Mouse (Mus musculus) kidney, embryonic 15.5 days (tissue): ENCODE data around the gene Ano1. TPM values are rescaled to one million over a fixed set of nuclear protein-coding genes. Genes with fewer than 3 reads are reported as not detected.

ENCODE experiments used
- ATAC-seq: fragments of 200-750 bp; cut with Nextera tagmentation; replicated peaks from 2 replicates; pipeline ENCODE4 v1.8.0; 2017; ENCODE audit warnings: moderate TSS enrichment; ENCODE audit not compliant: low FRiP score
- H3K27ac ChIP-seq: fragments of 300-500 bp; sonication (generic); 2 replicates; pipeline ENCODE4 v1.5.1; 2015; ENCODE audit warnings: mild to moderate bottlenecking, inconsistent platforms
- H3K27me3 ChIP-seq: fragments of 300-500 bp; sonication (generic); 2 replicates; pipeline ENCODE4 v1.6.1; 2015; ENCODE audit warnings: inconsistent platforms
- H3K36me3 ChIP-seq: fragments of 300-500 bp; sonication (generic); 2 replicates; pipeline ENCODE4 v1.6.1; 2015; ENCODE audit warnings: inconsistent platforms
- H3K4me1 ChIP-seq: fragments of 300-500 bp; sonication (generic); 2 replicates; pipeline ENCODE4 v1.6.1; 2015; ENCODE audit warnings: inconsistent platforms
- H3K4me2 ChIP-seq: fragments of 300-500 bp; sonication (generic); 2 replicates; pipeline ENCODE4 v1.6.1; 2015; ENCODE audit warnings: moderate library complexity, mild to moderate bottlenecking, inconsistent platforms
- H3K4me3 ChIP-seq: fragments of 300-500 bp; sonication (generic); replicated peaks from 2 replicates; pipeline ENCODE4 v1.5.1; 2015; ENCODE audit warnings: mild to moderate bottlenecking, inconsistent platforms
- H3K9ac ChIP-seq: fragments of 300-500 bp; sonication (generic); 2 replicates; pipeline ENCODE4 v1.6.1; 2015; ENCODE audit warnings: mild to moderate bottlenecking, inconsistent platforms
- H3K9me3 ChIP-seq: fragments of 300-500 bp; sonication (generic); replicated peaks from 2 replicates; pipeline ENCODE4 v1.6.1; 2016; ENCODE audit warnings: inconsistent platforms
- WGBS: fragments of 180-500 bp; shearing (Covaris S2); methylation state at CpG from one replicate; pipeline ENCODE4 v1.1.7; 2015; ENCODE audit warnings: mixed read lengths; 5-methylcytosine and 5-hydroxymethylcytosine counted together
- polyA plus RNA-seq: library from polyadenylated mRNA; unstranded; fragments of >200 nt; fragmentation: Nextera tagmentation; extraction: Ambion mirVana; gene quantifications from 2 replicates; pipeline ENCODE4 v1.2.1, GENCODE M21; 2015

Ano1 gene
- polyA plus RNA-seq, 1 experiment from 2014 or later, result 47.8 TPM

DNA sequence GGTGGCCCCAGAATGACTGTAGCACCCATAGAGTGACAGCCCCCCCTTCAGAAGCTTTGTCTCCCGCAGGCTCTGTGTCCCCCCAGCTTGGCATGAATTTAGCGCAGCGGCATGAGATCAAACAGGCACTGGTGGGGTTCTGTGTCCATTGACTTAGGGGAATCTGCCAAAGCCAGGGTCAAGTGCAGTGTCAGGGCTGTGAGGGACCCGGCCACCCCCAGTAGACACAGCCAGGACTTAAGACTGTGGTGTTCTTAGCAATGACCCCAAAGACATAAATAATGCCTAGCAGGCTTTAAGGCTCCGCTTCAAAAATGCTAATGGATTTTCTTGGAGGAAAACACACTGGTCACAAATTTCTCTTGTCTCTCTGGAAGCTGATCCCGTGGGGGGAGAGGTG lies 88.2 kb downstream of the Ano1 start:
- H3K4me3 ChIP-seq, result no peak overlapping the region
- H3K27ac ChIP-seq, result peak overlapping the region; percentile 70
- peaks cover 3% of the 10 kb centered on the region; the same call in 1 of the 2 replicates for H3K36me3 ChIP-seq
- no peak overlapping the region; the same call in 1 of the 2 replicates for H3K4me2 ChIP-seq
- peaks cover 49% of the 10 kb centered on the region for H3K4me1 ChIP-seq
- no peaks in the 10 kb centered on the region for H3K27me3 ChIP-seq
- no peak overlapping the region for H3K9ac ChIP-seq
- no peaks in the 10 kb centered on the region; the same call in 1 of the 2 replicates for H3K9me3 ChIP-seq
- 20% methylated on average over 6 of the region's 6 CpGs for WGBS
- ATAC-seq, result peak; percentile 71

DNA sequence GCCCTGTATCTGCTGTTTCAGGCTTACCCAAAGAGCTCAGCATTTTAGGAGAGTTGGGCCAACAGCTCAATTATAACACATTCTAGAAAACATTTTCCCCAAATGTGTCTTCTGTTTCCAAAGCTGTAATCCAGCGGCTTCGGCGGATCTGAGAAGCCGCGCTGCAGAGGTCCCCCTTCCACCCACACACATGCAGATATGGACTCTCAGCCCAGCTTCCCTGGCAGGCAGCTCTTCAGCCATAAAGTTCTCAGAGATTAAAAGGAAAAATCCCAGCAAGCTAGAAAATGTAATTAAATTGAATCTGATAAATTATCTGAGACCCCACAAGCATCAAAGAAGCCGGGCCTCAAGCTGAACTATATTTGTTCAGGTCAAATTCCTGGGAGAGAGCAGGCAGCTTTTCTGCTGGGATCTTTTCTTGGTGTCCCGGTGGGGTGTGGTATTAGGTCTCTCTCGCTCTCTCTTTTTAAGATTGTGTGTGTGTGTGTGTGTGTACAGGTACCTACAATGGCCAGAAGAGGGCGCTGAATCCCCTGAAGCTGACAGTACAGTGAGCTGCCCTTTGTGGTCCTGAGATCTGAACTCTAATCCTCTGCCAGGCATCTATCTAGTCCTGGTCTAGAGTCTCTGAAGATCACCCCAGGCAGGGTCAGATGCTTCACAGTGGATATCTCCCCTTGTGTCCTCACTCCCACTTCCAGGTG lies 95.4 kb downstream of the Ano1 start:
- no peak overlapping the region for H3K4me2 ChIP-seq
- 50% methylated on average over 9 of the region's 9 CpGs for WGBS
- no peaks in the 10 kb centered on the region for H3K27me3 ChIP-seq
- H3K9ac ChIP-seq, result no peak overlapping the region
- ATAC-seq, result no peak
- H3K27ac ChIP-seq, result peak overlapping the region; percentile 91
- H3K9me3 ChIP-seq, result no peaks in the 10 kb centered on the region
- no peak overlapping the region for H3K4me3 ChIP-seq
- peaks cover 15% of the 10 kb centered on the region for H3K36me3 ChIP-seq
- H3K4me1 ChIP-seq, result peaks cover 40% of the 10 kb centered on the region

DNA sequence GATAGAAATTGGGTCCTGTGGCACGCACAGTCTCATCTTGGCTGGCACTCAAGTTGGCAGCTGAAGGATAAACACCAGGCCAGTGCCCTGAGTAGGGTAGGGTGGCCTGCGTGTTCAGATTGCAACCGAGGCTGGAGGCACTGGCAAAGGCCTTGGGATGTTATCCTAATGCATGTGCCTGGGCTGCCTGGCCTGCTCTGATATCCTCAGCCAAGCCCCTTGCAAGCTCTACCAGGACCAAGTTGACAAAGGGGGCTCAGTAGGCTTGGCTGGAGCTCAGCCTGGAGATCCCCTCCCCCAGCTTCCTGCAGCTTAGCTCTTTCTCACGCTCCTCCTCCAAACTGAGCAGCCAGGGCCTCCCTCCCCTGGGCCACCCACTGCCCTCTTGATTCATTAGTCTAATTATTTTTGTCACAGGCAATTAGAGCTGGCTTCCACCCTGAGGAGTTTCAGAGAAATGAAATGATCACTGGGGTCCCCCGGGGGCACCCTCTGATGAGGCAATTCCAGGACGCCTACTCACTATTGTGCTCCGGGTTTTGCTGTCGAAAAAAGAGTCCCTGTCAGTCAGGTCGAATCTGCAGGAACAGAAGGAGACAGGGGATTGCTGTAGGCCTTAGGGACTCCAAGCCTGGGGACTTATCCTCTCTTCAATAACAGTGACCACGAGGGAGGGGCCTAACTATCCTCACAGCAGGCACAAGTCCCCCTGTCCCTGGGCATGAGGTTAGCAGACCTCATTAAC lies 97.9 kb downstream of the Ano1 start:
- Histone ChIP-seq H3K27me3 (no peaks in the 10 kb centered on the region), H3K4me3 (no peak overlapping the region), H3K9ac (peak overlapping the region; percentile 16; the same call in 1 of the 2 replicates), H3K9me3 (no peaks in the 10 kb centered on the region), H3K4me2 (no peak overlapping the region), H3K27ac (peak overlapping the region; percentile 91), H3K4me1 (peaks cover 40% of the 10 kb centered on the region), H3K36me3 (peaks cover 16% of the 10 kb centered on the region)
- WGBS, result 12% methylated on average over 10 of the region's 10 CpGs
- ATAC-seq, result peak; percentile 89

DNA sequence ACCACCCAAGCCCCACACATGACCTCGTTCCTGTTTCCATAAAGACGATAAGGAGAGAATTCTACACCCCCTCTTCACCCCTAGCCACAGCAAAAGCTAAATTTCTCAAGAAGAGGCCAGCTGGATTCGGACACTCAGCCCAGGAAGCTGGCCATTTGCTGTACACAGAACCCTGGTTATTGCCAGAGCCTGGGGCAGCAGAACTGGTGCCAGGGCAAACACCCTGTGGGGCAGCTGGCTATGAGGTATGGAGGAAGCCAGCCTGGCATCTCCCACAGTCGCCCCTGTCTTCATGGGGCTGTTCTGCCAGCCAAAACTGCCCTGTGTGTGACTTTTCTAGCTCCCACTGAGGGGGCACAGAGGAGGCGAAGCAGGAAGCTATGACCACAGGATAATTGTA lies 104.2 kb downstream of the Ano1 start:
- no peak for ATAC-seq
- H3K27ac ChIP-seq, result peak overlapping the region; percentile 54; the same call in 1 of the 2 replicates
- WGBS, result 55% methylated on average over 5 of the region's 5 CpGs
- no peaks in the 10 kb centered on the region for H3K9me3 ChIP-seq
- no peaks in the 10 kb centered on the region for H3K27me3 ChIP-seq
- no peak overlapping the region for H3K4me3 ChIP-seq
- H3K36me3 ChIP-seq, result peaks cover 33% of the 10 kb centered on the region
- peaks cover 10% of the 10 kb centered on the region; the same call in 1 of the 2 replicates for H3K4me1 ChIP-seq
- no peak overlapping the region for H3K4me2 ChIP-seq
- no peak overlapping the region for H3K9ac ChIP-seq

DNA sequence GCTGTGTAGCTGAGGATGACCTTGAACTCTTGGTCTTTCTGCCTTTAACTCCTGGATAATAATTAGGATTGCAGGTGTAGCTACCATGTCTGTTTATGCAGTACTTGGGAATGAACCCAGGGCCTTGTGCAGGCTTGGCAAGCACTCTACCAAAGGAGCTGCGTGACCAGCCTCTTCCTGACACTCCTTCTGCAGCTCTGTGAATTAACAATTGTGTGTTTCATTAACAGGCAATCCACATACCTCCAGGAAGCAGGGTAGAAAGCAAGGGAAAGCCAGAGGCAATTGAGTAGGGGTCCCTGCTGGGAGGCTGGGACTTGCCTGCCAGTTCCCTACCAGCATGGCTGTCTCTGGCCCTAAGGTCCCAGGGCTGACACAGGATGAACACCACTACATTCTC lies 111.0 kb downstream of the Ano1 start:
- Histone ChIP-seq H3K9ac (no peak overlapping the region), H3K4me1 (peaks cover 2% of the 10 kb centered on the region; the same call in 1 of the 2 replicates), H3K4me3 (no peak overlapping the region), H3K36me3 (peaks cover 9% of the 10 kb centered on the region), H3K27ac (no peak overlapping the region), H3K4me2 (no peak overlapping the region), H3K27me3 (no peaks in the 10 kb centered on the region), H3K9me3 (no peaks in the 10 kb centered on the region)
- no peak for ATAC-seq
- WGBS, result 85% methylated on average over 1 of the region's 1 CpGs

DNA sequence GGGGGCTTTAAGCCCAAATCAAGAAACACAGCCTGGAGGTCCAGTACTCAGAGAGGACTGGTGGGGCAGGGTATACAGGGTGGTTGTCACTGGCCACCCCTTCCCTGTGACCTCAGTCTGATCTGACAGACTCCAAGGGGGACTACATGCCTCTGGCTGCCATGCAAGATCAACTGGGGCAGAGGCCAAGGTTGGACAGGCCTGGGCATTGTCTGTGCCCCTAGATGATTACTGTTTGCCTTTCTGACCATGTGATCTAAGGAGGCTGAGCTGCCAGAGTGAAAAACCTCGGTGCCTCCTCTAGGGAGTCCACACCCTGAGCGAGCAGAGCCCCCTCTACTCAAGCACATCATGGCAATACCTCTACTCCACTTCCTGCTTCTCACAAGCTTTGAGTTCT lies 115.8 kb downstream of the Ano1 start:
- peaks cover 20% of the 10 kb centered on the region for H3K4me1 ChIP-seq
- no peak overlapping the region for H3K9ac ChIP-seq
- H3K27ac ChIP-seq, result no peak overlapping the region
- H3K36me3 ChIP-seq, result peaks cover 14% of the 10 kb centered on the region
- H3K27me3 ChIP-seq, result no peaks in the 10 kb centered on the region
- ATAC-seq, result no peak; the same call in 1 of the 2 replicates
- 38% methylated on average over 2 of the region's 2 CpGs for WGBS
- no peaks in the 10 kb centered on the region for H3K9me3 ChIP-seq
- H3K4me3 ChIP-seq, result no peak overlapping the region
- H3K4me2 ChIP-seq, result no peak overlapping the region

DNA sequence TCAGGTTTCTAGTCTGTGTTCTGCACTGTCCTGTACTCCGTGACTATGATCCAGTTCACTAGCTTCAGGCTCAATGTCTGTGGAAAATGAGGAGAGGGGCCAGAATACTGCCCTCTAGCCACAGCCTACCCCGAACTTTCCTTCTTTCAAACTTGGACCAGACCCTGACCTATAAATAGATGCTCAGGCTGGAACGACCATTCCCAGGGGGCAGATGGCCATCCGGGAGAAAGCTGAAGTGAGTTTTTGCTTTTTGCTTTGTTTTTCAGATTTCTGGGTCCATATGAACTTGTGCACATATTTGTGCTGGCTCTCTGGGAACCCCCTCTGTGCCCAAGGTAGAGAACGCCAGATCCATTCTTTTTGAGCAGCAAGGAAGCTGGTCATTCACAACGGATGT lies 116.9 kb downstream of the Ano1 start:
- H3K27ac ChIP-seq, result peak overlapping the region; percentile 6; the same call in 1 of the 2 replicates
- no peak overlapping the region for H3K4me3 ChIP-seq
- H3K4me1 ChIP-seq, result peaks cover 23% of the 10 kb centered on the region
- H3K9ac ChIP-seq, result no peak overlapping the region
- no peak for ATAC-seq
- peaks cover 18% of the 10 kb centered on the region for H3K36me3 ChIP-seq
- H3K9me3 ChIP-seq, result no peaks in the 10 kb centered on the region
- H3K4me2 ChIP-seq, result no peak overlapping the region
- WGBS, result 53% methylated on average over 6 of the region's 6 CpGs
- H3K27me3 ChIP-seq, result no peaks in the 10 kb centered on the region

DNA sequence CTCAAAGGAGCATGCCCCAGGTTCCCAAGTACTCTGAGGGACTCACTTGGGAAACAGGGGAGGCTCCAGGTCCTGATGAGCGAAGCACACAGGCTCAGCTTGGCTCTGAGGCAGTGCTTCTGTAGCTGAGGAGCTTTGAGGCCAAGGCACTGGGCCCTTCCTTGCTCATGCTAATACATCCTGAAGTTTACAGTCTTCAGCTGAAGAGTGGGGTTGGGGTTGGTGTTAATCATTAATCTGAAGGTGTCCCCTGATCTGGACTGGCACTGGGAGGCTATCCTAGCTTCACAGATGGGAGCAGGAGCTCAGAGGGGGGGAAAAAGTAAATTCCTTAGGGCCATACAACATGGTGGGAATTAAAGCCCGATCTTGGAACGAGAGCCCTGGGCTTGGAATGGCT lies 117.3 kb downstream of the Ano1 start:
- Histone ChIP-seq H3K4me3 (no peak overlapping the region), H3K4me1 (peaks cover 23% of the 10 kb centered on the region), H3K4me2 (no peak overlapping the region), H3K27me3 (no peaks in the 10 kb centered on the region), H3K9me3 (no peaks in the 10 kb centered on the region), H3K36me3 (peaks cover 20% of the 10 kb centered on the region), H3K27ac (peak overlapping the region; percentile 6; the same call in 1 of the 2 replicates), H3K9ac (no peak overlapping the region)
- WGBS, result 52% methylated on average over 3 of the region's 3 CpGs
- peak; percentile 44; the same call in 1 of the 2 replicates for ATAC-seq

DNA sequence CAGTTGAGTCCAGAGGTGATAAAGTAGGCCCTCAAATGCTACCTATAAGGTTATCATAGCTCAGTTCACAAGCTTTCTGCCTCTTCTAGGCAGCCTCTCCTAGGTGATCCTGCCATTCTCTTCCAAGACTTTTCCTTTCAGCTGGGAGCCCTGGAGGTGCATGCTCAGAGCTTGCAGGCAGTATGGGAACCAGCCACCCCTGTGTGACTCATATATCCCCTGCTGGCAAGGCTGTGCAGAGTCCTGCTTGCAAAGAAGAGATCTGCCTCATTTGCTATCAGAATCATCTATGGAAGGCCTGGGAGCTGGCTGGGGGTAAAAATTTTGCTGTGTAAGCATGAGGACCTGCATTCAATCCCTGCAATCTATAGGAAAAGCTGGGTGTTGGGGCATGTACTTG lies 119.5 kb downstream of the Ano1 start:
- no peak overlapping the region for H3K27ac ChIP-seq
- H3K36me3 ChIP-seq, result peaks cover 20% of the 10 kb centered on the region
- H3K9me3 ChIP-seq, result no peaks in the 10 kb centered on the region
- H3K27me3 ChIP-seq, result no peaks in the 10 kb centered on the region
- 0 out of 2 replicates have a peak overlapping the region, but pooled peaks have one; percentile 12 for H3K9ac ChIP-seq
- no peak overlapping the region for H3K4me3 ChIP-seq
- peaks cover 34% of the 10 kb centered on the region for H3K4me1 ChIP-seq
- ATAC-seq, result no peak
- H3K4me2 ChIP-seq, result no peak overlapping the region

DNA sequence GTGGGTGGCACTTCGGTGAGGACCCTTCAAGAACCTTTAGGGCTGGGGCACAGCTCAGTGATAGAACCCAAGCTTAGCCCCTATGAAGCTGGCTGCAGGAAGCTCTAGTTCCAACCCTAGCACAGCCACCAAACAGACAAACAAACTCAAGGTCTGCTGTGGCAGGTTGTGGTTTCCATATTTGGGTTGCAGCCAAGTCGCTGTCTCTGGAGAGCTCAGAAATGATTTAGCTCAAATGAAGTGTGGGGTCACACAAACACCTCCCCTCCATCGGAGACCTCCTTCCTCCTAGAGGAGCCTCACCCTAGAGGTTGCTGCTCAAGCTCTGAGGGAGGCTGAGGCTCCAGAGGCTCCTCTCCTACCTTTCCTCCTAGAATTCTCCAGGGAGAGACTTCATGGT lies 121.2 kb downstream of the Ano1 start:
- H3K9me3 ChIP-seq, result no peaks in the 10 kb centered on the region
- no peak overlapping the region for H3K4me3 ChIP-seq
- no peaks in the 10 kb centered on the region for H3K27me3 ChIP-seq
- no peak overlapping the region for H3K4me2 ChIP-seq
- H3K9ac ChIP-seq, result no peak overlapping the region
- peaks cover 20% of the 10 kb centered on the region for H3K36me3 ChIP-seq
- 60% methylated on average over 3 of the region's 3 CpGs for WGBS
- ATAC-seq, result no peak
- no peak overlapping the region for H3K27ac ChIP-seq
- peaks cover 30% of the 10 kb centered on the region for H3K4me1 ChIP-seq

DNA sequence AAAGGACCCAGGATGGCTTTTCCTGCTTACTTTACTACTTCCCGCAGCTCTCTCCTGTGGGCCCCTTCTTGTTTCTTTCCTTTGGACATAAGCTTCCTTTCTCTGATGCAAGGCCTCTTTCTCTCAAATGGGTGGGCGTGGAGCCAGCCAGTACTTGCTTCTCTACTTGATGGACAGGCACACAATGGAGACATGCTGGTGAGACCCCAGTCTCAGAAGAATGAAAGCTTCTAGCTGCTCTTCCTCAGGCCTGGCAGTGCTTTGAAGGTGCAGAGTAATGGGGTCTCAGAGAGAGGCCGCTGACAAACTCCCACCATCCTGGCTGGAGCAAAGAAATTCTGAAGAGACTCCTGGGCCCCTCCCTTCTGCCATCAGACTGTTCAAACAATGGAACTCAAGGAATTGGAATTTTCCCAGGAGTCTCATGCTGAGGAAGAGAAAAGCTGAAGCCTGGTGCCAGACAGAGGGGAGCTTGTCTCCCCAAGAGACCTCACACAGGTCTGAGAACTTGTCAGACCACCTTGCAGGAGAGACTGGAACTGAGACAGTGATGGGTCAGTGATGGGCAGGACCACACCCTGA lies 123.3 kb downstream of the Ano1 start:
- 34% methylated on average over 3 of the region's 3 CpGs for WGBS
- ATAC-seq, result no peak
- H3K9me3 ChIP-seq, result no peaks in the 10 kb centered on the region
- no peak overlapping the region; the same call in 1 of the 2 replicates for H3K27ac ChIP-seq
- H3K4me3 ChIP-seq, result no peak overlapping the region
- peaks cover 16% of the 10 kb centered on the region for H3K36me3 ChIP-seq
- no peak overlapping the region for H3K9ac ChIP-seq
- H3K27me3 ChIP-seq, result no peaks in the 10 kb centered on the region
- peaks cover 13% of the 10 kb centered on the region; the same call in 1 of the 2 replicates for H3K4me1 ChIP-seq
- H3K4me2 ChIP-seq, result no peak overlapping the region
